Mouse (Mus musculus) CD4-positive, CD25-positive, alpha-beta regulatory T cell, adult 4 months (primary cell): Measurements from ENCODE around the gene Shkbp1. TPM values are rescaled to one million over a fixed set of nuclear protein-coding genes. Genes with fewer than 3 reads are reported as not detected.

Source experiments
- ATAC-seq: one replicate; pipeline ENCODE4 v1.8.0; 2017
- polyA plus RNA-seq, 2 experiments: library from polyadenylated mRNA; unstranded; fragments of 100-300 nt; shearing (Covaris generic); gene quantifications; one replicate each; pipeline ENCODE4 v1.2.1; 2017

Gene Shkbp1
- polyA plus RNA-seq, 2 experiments from 2014 or later: 49.2 to 76.0 TPM

DNA sequence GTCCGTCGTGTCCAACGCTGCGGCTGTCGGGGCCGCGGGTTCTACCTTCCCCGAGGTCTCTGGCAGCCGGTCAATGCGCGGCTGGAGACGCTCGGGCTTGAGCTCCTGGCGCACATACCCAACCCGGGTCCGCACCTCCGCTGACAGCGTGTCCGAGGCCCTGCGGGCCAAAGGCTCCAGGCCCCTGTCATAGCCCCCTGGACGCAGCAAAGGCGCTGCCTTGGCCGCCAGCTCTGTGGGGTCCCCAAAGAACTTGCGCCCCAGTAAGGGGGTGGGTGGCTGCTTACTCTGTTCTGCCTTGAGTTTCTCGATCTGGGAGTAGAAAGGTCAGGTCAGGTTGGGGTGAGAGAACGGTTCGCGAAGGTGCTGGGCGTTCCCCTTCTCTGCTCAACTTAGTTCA is 8.6 kb upstream of the Shkbp1 start:
- ATAC-seq: no peak

DNA sequence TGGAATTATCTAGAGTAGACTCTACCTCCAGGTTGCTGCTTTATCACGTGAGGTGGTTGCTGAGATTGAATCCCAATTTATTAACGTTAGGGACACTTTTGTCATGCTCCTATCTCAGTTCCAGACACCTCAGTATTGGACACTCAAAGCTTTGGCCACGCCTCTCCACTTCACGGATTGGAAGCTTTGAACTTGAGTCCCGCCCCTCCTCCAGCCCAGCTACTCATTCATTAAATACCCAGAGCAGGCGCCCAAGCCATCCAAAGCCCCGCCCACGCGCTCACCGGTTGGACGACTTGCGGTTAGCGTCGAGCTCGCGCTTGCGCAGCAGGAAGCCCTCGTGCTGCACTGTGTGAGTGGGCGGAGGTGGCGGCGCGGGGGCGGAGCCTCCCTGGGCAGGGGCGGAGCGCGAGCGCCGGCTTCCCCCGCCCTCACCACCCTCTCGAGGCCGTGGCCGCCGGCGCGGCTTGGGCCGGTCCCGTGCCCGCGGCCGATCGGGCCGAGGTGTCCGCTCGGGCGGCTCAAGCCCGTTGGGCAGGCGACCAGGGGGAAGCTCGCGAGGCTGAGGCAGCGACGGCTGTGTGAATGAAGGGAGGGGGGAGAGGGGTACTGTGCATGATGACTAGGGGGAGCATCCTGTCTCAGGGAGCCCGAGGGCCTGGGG is 5.6 kb upstream of the Shkbp1 start:
- ATAC-seq: peak; percentile 79

DNA sequence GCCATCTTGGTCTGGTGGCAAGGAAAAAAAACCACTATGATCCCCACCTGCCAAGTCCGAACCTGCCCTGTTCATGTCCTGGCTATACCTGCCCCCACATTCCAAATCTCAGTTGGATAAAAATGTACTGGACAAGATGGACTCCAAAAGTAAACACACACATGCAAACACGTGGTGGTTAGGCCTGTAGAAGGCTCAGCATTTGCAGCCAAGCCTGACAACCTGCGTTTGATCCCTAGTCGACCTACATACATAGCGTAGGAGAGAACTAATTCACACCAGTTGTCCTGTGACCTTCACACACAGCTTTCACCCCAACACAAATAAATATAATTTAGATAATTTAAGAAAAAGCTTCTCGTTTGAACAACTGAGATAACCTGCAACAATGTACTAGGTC is 4.9 kb upstream of the Shkbp1 start:
- ATAC-seq: no peak

DNA sequence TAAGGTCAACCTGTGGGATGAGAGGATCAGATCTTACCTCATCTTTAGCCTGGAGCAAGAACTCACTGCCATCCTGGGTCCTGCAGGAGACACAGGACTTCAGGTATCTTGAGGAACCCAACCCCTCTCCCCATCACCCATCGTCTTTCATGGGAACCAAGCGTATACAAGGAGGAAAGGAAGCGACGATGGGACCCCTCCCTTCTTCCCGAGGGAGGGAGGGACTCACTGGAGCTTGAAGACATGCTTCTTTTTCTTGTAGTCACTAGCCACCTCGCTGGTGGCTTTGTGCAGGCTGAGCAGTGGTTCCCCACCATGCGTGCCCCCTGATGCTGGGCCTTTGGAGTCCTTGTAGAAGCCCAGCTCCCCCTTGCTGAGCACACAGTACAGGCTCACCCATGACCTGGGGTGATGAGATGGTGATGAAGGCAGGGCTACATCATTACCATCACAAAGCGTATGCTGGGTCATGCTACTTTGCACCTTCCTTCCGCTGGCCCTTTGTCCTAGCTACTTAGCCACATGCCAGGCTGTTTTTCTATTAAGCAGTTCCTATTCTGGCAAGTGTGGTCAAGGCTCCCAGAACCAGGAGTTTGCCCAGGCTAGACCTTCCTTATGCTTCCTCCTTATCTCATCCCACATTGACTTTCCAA is 4.0 kb upstream of the Shkbp1 start:
- no peak for ATAC-seq

DNA sequence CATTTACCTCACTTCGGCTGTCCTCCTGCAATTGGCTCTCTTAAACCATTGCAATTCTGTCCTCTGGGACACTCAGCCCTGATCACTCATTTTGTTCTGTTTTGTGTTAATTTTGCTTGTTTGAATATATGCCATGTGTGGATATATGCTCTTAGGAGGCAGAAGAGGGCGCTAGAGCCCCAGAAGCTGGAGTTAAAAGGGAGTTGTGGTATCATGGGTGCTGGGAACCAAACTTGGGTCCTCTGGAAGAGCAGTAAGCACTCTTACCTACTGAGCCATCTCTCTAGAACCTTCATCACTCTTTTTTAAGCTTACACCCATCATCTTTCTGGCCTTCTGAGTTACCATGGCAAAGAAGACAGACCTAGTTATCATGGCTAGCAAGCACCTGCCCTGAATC is 3.3 kb upstream of the Shkbp1 start:
- ATAC-seq: no peak

DNA sequence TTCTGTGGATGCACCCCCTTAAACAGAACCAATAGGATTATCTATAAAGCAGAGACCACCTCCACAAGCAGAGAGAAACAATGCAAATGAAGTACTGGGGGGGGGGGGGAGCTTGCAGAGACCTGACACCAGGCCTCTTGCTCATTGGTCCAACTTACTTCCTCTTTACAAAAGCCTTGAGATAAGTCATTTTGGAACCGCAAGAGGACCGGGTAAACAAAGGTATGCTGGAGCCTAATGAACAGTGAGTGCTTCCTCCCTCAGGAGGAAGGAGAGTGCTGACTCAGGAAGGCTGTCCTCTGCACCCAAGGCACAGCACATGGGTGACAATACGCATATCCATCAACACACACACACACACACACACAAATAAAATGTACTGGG is 1.8 kb upstream of the Shkbp1 start:
- peak; percentile 37 for ATAC-seq

DNA sequence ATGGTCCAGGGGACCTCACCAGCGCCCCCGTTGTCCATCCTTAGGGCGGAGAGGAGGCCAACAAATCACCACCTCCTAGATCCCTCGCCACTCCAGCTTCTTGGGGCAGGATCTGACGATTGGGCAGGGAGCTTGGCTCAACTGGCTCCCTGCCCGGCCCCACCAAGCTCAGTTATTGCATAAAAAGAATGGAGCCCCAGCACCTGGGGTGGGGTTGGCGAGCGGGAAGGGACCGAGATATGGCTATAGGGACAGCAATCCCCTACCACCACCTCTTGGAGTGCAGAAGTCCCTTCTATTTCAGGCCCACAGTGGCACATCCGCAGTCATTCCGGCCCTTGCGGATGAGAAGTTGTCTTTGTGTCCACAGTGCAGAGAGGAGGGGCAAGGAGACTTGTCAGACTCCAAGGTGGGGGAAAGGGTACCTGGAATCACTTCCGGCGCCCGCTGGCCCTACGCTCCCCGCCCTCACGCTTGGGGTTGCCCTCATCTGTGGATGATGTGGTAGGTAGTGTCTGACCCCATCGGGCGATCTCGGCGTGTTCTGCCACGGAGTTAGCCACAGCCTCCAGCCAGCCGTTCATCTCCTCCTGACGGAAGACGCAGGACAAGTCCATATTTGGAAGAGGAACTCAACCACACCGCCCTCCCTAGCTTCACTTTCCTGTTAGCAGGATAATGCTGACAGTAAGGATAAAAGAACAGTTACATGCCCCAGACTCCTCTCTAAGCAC is 1.2 kb upstream of the Shkbp1 start, which contains the start of gene Gm20479:
Gene Gm20479 (minus strand): TSS at position 559 of the 734 bp plus-strand sequence.
- ATAC-seq: no peak

DNA sequence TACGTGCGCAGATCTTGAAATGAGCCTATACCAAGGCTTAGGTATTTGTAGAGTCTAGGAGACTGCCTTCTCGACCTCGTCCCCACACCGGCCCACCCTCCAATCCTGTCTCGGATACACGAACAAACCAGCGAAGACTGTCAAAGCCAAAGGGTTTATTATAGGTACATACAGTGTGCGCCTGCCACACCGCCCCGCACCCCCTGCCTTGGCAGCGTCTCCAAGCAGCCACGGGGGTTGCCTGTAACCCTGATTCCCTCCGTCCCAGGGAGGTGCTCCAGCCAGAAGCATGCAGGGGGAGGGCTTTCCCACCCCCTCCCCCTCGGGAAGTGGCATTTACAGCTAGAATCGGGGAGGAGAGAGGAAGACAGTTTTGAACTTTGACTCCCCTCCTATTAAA is 429 bp upstream of the Shkbp1 start:
- ATAC-seq: peak; percentile 50

DNA sequence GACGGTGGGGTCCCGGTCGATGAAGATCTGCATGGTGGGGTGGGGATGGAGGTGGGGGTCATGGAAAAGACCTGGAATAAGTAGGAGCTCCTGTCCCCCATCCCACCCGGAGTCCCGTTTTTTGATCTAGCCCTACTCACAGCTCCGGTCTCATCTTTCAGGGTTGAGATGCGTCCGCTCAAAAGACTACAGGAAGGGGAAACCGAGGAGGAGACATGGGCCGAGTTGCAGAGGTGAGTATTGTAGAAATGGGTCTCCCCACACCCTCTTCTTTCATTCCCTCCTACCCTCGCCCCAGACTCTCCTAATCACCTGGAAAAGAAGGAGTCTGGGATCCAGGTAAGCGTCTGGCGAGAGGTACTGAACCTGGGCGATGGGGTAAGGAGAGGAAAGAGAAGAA is 558 bp downstream of the Shkbp1 start:
- ATAC-seq: no peak

DNA sequence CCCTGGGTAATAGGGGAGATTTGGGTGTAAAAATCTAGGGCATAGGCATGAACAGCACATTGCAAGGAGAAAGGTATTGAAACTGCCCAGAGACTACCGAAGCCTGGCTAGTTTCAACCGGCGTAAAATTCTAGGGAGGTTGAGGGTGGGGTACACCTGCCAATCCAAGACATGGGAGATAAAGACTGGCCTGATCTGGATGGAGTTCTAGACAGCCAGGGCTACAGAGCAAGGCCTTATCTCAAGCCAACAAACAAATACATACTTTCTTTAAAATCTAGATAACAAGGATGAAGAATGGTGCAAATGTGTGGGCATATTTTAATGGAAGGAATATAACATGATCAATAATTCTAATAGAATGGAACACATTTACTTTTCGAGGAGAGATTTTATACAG is 1.0 kb downstream of the Shkbp1 start:
- ATAC-seq: no peak

DNA sequence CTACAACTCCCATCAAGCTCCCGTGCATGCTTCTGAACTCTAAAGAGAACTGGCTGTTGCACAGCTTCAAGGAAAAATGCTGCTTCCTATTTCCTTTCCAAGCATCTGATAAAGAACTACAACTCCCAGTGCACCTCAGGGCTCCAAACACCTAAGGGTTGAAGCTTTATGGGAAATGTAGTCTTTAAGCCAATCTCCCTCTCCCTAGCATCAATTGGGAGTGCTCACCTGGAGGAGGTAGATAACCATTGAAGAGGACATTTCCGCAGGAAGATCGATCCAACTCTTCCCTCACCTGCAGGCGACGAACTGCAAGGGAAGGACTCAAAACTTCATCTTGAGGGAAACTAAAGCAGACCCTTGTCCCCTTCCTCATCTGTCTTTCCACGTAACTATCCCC is 1.7 kb downstream of the Shkbp1 start:
- ATAC-seq: no peak

DNA sequence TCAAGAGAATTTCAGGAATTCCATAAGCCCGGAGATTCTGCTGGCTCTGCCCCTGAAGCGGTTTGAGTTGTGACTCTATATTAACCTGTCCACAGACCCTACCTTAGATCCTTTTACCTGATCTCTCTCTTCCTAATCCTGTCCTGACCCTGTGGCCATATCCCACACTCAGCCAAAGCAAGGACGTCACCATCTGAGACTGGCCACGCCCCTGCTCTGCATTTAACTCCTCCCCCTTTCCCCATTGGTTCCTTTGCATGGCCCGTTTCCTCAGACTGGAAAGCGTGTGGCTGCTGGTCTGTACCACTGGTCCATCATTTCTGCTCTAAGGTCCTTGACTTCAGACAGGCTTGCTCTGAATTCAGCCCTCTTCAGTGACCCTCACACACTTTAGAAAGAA is 10.4 kb downstream of the Shkbp1 start:
- no peak for ATAC-seq

DNA sequence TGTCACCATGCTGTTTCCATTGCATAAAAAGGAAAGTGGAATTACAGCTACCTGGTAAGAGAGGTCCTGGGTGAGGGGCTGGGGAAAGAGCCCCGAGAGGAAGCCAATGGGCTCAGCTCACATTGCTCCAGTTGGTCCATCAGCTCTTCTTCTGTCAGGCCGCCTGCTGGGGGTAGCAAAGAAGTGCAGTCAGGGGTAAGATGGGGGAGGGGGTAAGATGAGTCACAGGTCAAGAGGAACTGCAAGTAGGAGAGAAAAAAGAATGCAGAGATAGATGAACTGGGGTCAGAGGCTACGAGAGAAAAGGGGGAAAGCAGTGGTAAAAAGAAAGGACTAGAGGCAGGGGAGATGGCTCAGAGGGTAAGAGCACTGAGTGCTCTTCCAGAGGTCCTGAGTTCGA is 13.2 kb downstream of the Shkbp1 start:
- peak; percentile 70 for ATAC-seq

DNA sequence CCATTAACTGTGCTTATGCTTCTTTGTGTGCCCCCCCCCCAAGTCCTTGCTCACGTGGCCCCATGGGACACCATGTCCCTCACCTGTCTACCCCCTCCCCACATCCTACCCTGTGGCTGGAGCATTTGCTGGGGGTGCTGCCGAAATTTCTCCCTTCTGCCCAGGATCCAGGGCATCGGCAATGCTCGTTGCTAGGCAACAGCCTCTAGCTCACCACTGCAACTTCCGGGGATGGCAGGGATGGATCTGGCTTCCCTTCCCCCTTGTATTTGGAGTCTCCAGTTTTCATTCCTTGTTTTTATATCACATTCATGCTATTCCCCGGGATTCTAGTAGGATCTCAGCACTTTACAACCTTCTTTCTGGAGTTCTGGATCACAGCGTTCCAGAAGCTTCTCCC is 16.3 kb downstream of the Shkbp1 start:
- ATAC-seq: no peak

DNA sequence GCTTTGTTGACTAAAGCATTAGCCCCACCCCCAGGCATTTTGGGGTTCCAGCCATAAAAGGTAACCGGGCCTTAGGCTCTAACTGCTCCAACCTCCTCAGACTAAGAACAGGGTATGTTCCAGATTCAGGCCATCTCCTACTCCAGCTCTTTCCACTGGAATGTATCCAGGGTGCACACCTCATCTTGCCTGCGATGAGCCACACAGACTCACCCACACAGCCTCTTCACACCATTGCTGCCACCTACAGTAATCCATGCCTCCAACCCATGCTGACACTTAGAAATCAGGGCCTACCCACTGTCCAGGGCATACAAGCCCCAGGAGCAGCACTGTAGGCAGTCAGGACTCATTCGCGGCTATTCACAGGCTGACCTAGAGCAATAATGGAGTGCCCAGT is 16.7 kb downstream of the Shkbp1 start:
- no peak for ATAC-seq

DNA sequence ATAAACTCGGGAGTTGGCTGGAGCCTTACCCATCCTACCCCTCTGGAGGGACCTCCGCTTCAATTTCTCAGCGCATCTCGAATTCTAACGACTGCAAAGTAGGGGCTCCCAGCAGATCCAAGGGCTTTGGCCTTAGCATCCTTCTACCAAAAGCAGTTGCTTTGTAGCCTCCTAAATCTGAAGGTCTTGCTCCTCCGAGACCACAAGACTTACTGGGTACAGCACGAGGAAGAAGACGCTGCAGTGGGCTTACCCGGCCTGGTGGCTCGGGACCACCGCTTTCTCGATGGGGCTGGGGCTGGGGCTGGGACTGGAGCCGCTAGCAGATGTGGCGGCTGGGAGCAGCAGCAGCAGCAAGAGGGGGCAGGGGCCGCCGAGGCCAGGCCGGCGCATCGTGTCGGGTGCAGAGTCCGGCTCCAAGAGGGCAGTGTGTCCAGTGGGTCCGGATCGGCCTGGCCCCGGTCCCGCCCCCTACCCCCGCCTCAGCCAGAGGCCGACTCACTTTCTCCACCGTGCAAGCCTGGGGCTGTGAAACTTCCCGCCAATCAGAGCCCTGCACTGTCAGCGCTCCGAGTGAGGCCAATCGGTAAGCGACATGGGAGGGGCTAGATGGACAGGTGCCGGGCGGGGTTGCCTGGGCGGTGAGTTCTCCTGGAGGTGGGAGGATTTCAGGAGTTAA is 18.5 kb downstream of the Shkbp1 start, which contains the start of gene Ltbp4:
Gene Ltbp4 (minus strand): TSS at position 518 of the 679 bp plus-strand sequence.
- no peak for ATAC-seq

DNA sequence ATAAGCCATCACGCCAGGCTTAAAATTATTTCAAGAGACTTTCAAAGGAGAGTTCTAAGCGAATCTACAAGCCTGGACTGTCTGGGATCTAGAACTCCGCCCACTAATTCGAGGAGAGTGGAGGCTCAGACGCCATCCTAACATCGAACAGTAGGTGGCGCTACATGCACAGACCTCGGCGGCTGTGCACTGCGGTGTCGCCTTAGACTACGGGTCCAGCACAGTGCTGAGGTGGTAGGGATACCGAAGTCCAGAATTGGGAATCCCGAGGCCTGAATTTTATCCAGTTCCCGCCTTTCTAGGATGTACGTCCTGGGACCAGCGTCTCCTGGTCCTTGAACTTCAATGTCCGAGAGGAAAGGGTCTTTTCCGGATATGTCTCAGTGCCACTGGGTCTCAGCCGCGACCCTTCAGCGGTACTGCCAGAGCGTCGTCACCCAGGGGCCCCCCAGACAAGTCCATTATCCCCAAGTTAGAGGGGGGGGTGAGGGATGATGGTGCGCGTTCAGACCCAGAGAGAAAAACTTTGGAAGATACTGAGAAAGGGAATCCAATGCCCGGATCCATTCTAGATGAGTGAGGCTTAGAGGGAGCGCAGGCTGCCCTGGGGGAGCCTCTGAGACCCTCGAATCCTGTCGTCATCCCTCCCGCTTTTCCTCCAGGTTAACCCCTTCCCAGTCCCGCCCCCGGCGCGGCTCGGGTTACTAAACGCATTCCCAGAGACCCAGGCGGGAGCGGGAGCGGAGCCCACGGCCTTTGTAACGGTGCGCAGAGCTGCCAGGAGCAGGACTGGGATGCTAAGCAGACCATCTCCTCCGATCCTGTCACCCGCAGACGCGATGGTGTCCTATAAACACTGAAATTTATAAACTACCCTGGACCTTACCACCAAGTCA is 19.6 kb downstream of the Shkbp1 start:
- ATAC-seq: peak; percentile 75

DNA sequence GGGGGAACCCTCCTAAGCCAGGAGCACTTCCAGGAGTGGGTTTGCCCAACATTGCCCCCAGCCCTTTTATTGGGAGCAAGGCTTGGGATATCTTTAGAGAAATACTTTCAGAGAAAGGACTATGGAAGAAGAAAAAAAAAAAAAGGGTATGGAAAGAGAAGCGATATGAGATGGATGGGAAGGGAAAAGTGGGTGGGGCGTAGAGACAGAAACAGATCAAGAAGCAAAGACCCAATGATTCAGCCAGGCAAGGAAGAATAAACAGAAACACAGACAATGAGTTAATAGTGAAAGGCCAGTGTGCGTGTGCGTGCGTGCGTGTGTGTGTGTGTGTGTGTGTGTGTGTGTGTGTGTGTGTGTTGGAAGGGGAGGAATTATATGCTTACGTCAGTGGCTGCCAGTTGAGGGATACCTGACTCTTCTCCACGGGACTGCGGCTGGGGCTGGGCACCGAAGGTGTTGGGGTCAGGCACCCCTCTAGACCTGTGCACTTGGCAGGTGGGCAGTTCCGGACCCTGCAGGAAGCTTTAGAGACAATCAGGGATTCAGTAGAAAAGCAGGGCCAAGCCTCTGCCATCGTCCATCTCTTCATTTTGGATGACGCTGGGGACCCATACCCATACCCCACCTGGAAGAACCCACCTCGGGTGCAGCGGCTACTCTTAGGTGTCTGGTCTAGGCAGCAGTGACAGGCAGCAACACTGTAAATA is 20.7 kb downstream of the Shkbp1 start:
- no peak for ATAC-seq

DNA sequence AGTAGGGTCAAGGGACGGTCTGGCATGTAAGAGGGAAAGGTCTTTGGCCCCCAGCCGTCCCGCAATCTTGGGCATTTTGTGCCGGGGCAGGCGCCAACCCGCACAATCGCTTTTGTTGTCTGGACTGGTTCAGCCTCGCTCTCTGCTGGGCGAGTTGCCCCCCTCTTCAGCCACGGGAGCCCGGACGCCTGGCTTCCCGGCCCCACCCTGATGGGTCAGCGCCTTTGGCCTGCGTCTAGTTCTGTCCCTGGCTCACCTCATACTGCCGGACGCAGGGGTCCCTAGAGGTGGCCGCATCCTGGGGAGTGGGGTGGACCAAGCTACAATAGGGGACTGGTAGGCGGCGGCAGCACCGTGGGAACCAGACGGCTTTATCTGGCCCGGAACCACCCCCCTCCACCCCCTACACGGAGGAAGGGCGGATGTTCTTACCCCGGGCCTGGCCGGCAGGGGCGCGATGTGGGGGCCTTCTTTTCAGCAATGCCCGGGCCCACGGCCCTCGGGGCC is 21.4 kb downstream of the Shkbp1 start:
- no peak for ATAC-seq

DNA sequence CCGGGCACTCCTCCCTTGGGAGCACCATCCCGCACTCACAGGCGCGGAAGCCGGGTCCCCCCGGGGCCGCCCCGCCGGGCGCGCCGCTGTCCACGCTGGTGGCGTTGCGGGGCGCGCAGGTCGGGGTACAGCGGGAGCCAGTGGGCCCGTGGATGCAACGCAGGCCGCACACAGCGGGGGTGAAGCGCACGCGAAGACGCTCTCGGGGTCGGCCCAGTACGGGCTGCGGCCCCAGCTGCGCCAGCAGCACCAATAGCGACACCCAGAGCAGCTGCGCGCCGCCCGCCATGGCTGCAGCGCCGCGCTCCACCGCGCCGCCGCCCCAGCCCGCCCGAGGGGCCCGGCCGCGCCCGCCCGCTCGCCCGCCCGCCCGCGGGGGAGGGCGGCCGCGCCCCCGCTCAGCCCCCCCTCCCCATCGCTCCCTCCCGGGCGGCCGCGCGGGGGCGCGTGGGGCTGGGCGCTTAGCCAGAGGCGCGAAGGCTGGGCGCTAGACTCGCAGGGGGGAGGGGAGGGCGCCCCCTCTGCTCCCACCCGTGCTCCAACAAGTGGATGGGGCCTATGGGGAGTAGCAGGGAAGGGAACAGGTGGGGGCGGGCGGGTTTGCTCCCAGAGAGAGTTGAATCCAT is 22.4 kb downstream of the Shkbp1 start:
- no peak for ATAC-seq
